Mouse (Mus musculus) CD8-positive naive resting alpha-beta T cell, adult 57 days (primary cell): Measurements from ENCODE around the gene Gas2. TPM values are rescaled to one million over a fixed set of nuclear protein-coding genes. Genes with fewer than 3 reads are reported as not detected.

Source experiments
- total RNA-seq: library from RNA; stranded (reverse); gene quantifications from one replicate; pipeline ENCODE4 v1.2.4, GENCODE M21; 2023

Gene Gas2
- 1.7 TPM for total RNA-seq

GRCm38 (mm10) chr7:51861250-51862096 lies at the start of gene Gas2:
Gas2 (plus strand) TSS chr7:51862015.

GRCm38 (mm10) chr7:51862097-51862492 lies 280 bp downstream of the Gas2 start, which contains the start of gene Fancf:
Fancf (minus strand) TSS chr7:51862267.

GRCm38 (mm10) chr7:52005511-52006295 lies 143.9 kb downstream of the Gas2 start, which contains the start of gene Svip:
Svip (minus strand) TSS chr7:52006018.

GRCm38 (mm10) chr7:52015628-52016027 lies 153.8 kb downstream of the Gas2 start, which contains the start of gene 1700015G11Rik:
1700015G11Rik (minus strand) TSS chr7:52015728.

Other genes starting within 250 kb of the Gas2 start
- gene Slc17a6, start 240.0 kb upstream of the Gas2 start, total RNA-seq: not detected
- gene Fancf, start 252 bp downstream of the Gas2 start, total RNA-seq: 7.2 TPM
- not detected for gene Svip, start 144.0 kb downstream of the Gas2 start, total RNA-seq
- not detected for gene 1700015G11Rik, start 153.7 kb downstream of the Gas2 start, total RNA-seq